Mouse (Mus musculus) ES-E14 (cell line): ENCODE data around the gene Iffo1. TPM values are rescaled to one million over a fixed set of nuclear protein-coding genes. Genes with fewer than 3 reads are reported as not detected.

Experiments used
- DNase-seq: peaks from one replicate; pipeline ENCODE4 v3.0.0-alpha.2; 2013; ENCODE audit warnings: low read depth, low spot score
- H3K27ac ChIP-seq: 2 replicates; pipeline ENCODE4 v1.5.1; 2012; ENCODE audit warnings: low read depth, mild to moderate bottlenecking, low read length, moderate library complexity, mixed read lengths; ENCODE audit not compliant: poor library complexity, insufficient read depth, severe bottlenecking
- H3K36me3 ChIP-seq: 2 replicates; pipeline ENCODE4 v1.6.1; 2012; ENCODE audit warnings: mild to moderate bottlenecking, low read length, moderate library complexity, mixed read lengths; ENCODE audit not compliant: control insufficient read depth, poor library complexity, insufficient read depth, severe bottlenecking
- H3K4me1 ChIP-seq, 2 experiments: fragments of 150-350 bp in 1 of 2; sonication (generic) in 1 of 2; 2 replicates each; pipeline ENCODE4 v1.6.1; 2012; ENCODE audit warnings: low read length in 2 of 2, mild to moderate bottlenecking in 1 of 2, mixed read lengths in 1 of 2; ENCODE audit not compliant: control insufficient read depth in 2 of 2, insufficient read depth in 2 of 2, poor library complexity in 1 of 2
- H3K4me3 ChIP-seq, 2 experiments: fragments of 150-350 bp in 1 of 2; sonication (generic) in 1 of 2; 2 replicates each; pipeline ENCODE4 v1.5.1; 2012; ENCODE audit warnings: low read length in 2 of 2, low read depth in 1 of 2, mild to moderate bottlenecking in 1 of 2, mixed read lengths in 1 of 2; ENCODE audit not compliant: insufficient read depth in 1 of 2, poor library complexity in 1 of 2, severe bottlenecking in 1 of 2
- H3K9ac ChIP-seq: 2 replicates; pipeline ENCODE4 v1.6.1; 2012; ENCODE audit warnings: low read depth, mild to moderate bottlenecking, low read length, mixed read lengths; ENCODE audit not compliant: poor library complexity, insufficient read depth, severe bottlenecking
- H3K9me3 ChIP-seq: fragments of 150-350 bp; sonication (generic); 2 replicates; pipeline ENCODE4 v1.6.1; 2012; ENCODE audit warnings: low read depth, mild to moderate bottlenecking, low read length; ENCODE audit not compliant: control insufficient read depth, insufficient read depth
- CHD2 ChIP-seq: IDR thresholded peaks from 2 replicates; pipeline ENCODE4 v1.6.1; 2014; ENCODE audit warnings: mild to moderate bottlenecking, low read depth, low read length, inconsistent platforms
- HCFC1 ChIP-seq: IDR thresholded peaks from 2 replicates; pipeline ENCODE4 v1.6.1; 2012; ENCODE audit warnings: low read length, inconsistent platforms, borderline replicate concordance; ENCODE audit not compliant: insufficient read depth
- MAFK ChIP-seq: IDR thresholded peaks from 2 replicates; pipeline ENCODE4 v1.6.1; 2014; ENCODE audit warnings: mild to moderate bottlenecking, low read depth, low read length, inconsistent platforms; ENCODE audit not compliant: insufficient read depth
- ZC3H11A ChIP-seq: IDR thresholded peaks from 2 replicates; pipeline ENCODE4 v1.6.1; 2012; ENCODE audit warnings: low read depth, mild to moderate bottlenecking, inconsistent platforms, low read length, borderline replicate concordance
- ZNF384 ChIP-seq: IDR thresholded peaks from 2 replicates; pipeline ENCODE4 v1.6.1; 2012; ENCODE audit warnings: low read depth, low read length, inconsistent platforms
- in situ Hi-C, 2 experiments: fragments of 600-800 bp; cut with MboI; formaldehyde crosslinking; loops; one replicate each; pipeline ENCODE4 v1.15.1; 2025; ENCODE audit warnings: low sequenced_read_pairs in 2 of 2, inconsistent platforms in 1 of 2; ENCODE audit not compliant: unreplicated experiment in 2 of 2
- total RNA-seq: library from RNA; depleted of rRNA; stranded (reverse); fragments of 300-350 nt; gene quantifications from 2 replicates; pipeline ENCODE4 v1.2.3, GENCODE M21; 2012

Iffo1 gene
- total RNA-seq, 1 experiment = 15.1 TPM

GRCm38 (mm10) chr6:125168086-125168485, 23.0 kb downstream of the Iffo1 start:
- Histone ChIP-seq H3K9ac (peak overlapping the region; percentile 3; the same call in 1 of the 2 replicates), H3K4me1 (peaks cover 14 to 25% of the 10 kb centered on the region in 2 experiments; a peak in 2 of 4 replicates), H3K36me3 (peaks cover 71% of the 10 kb centered on the region), H3K4me3 (no peak overlapping the region), H3K27ac (0 out of 2 replicates have a peak overlapping the region, but pooled peaks have one; percentile 78), H3K9me3 (no peaks in the 10 kb centered on the region)
- in situ Hi-C loops = no loop called here
- no peak for DNase-seq
- TF ChIP-seq HCFC1 = no peak
- no peak for TF ChIP-seq CHD2
- TF ChIP-seq ZNF384 = no peak
- TF ChIP-seq MAFK = no peak
- TF ChIP-seq ZC3H11A = no peak

DNA sequence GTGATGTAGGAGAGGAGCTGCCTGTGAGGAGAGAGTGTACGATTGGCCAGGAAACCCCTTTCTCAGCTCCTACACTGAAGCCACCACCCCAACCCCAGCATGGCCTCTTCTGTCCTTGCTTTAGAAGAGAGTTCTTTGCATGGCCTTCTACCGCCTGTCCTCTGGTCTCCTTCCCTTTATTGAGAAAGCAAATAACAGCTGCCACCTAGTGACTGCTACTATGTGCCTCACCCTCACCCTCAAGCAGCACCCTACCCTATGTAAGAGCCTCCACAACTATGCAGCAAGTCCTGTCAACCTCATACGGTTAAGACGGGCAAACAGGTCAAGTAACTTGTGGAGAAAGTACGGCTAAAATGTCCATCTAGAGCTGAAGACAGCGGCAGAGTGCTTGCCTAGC, 25.2 kb downstream of the Iffo1 start:
- H3K27ac ChIP-seq = no peak overlapping the region
- DNase-seq = no peak
- in situ Hi-C loops = no loop called here

DNA sequence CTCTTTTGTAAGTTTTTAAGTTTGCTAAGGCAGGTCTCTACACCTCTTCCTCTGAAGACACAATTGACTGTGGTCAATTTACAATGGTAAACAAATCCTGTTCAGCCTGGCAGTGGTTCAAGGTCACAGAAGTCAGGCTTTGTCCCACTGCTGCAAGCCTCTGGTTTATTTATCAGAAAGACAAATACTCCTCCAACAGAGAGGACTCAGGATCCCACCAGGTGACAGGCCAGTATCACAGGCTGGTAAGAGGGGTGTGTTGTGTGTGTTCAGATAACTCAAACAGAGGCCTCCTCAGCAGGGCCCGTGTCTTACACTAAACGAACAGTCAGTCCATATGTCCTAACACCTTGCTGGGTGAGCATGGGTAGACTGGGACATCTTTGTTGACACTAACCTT, 27.4 kb downstream of the Iffo1 start:
- H3K4me1 ChIP-seq = peaks cover 16 to 35% of the 10 kb centered on the region in 2 experiments; a peak in 2 of 4 replicates
- DNase-seq = no peak
- H3K4me3 ChIP-seq = no peak overlapping the region; a peak in 1 of 4 replicates
- H3K27ac ChIP-seq = no peak overlapping the region
- peaks cover 86% of the 10 kb centered on the region for H3K36me3 ChIP-seq
- no peaks in the 10 kb centered on the region for H3K9me3 ChIP-seq
- H3K9ac ChIP-seq = no peak overlapping the region
- in situ Hi-C loops = no loop called here
- TF ChIP-seq HCFC1 (no peak), MAFK (no peak), CHD2 (no peak), ZC3H11A (no peak), ZNF384 (no peak)

More for the DNA sequence above, 25.2 kb downstream of the Iffo1 start:
- TF ChIP-seq CHD2 (no peak), MAFK (no peak), HCFC1 (no peak)
- Histone ChIP-seq H3K9me3 (no peaks in the 10 kb centered on the region), H3K4me3 (no peak overlapping the region), H3K9ac (no peak overlapping the region), H3K4me1 (peaks cover 16 to 33% of the 10 kb centered on the region in 2 experiments; a peak in 2 of 4 replicates), H3K36me3 (peaks cover 69% of the 10 kb centered on the region)

DNA sequence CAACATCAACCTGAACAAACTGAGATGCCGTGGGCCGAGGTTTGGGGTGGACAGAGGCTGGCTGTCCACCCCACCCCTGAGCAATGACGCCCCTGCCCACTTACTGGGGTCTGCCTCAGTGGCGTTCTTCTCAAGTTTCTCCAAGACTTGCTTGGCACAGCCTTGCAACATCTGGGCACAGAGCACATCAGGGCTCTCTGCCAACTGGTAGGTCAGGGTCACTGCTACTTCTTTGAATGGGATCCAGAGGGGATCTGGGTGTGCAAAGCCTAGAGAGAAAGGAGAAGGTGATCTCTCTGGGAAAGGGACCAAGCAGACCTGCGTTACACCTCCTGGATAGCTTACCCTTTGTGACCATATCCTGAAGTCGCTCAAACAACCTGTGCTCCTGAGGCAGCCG, 28.2 kb downstream of the Iffo1 start:
- no peak overlapping the region for H3K9ac ChIP-seq
- no peak for DNase-seq
- H3K4me1 ChIP-seq = peaks cover 16 to 31% of the 10 kb centered on the region in 2 experiments; a peak in 2 of 4 replicates
- TF ChIP-seq CHD2 (no peak), MAFK (no peak), HCFC1 (no peak), ZNF384 (no peak)
- no peak overlapping the region for H3K4me3 ChIP-seq
- peaks cover 86% of the 10 kb centered on the region for H3K36me3 ChIP-seq
- no peaks in the 10 kb centered on the region for H3K9me3 ChIP-seq
- in situ Hi-C loops = no loop called here
- H3K27ac ChIP-seq = no peak overlapping the region

DNA sequence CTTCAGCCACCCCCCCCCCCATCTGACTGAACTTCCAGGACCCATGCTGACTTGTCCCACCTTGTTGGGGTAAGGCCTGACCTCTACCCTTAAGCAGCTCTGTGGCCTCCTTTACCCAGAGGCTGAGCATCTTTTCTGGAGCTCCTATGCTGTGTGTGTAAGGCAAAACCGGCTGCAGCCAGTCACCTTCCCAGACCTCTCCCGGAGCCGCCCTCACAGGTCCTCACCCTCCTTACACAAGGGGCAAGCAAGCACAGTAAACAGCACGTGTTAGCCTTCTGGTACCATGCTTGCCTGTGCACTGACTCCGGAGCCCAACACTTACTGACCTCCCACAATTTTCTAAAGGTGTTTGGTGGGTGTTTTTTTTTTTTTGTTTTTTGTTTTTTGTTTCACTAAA, 30.4 kb downstream of the Iffo1 start:
- in situ Hi-C loops = no loop called here
- no peak overlapping the region for H3K27ac ChIP-seq
- H3K36me3 ChIP-seq = peaks cover 84% of the 10 kb centered on the region
- no peak overlapping the region for H3K4me3 ChIP-seq
- no peak for TF ChIP-seq CHD2
- H3K4me1 ChIP-seq = peaks cover 15 to 20% of the 10 kb centered on the region in 2 experiments; a peak in 2 of 4 replicates
- H3K9ac ChIP-seq = no peak overlapping the region
- no peak for DNase-seq
- no peaks in the 10 kb centered on the region for H3K9me3 ChIP-seq
